Mouse (Mus musculus): Measurements from ENCODE around the gene Adamts17. TPM values are rescaled to one million over a fixed set of nuclear protein-coding genes. Genes with fewer than 3 reads are reported as not detected.
A peak's percentile ranks its signal among the peaks of the same experiment; 100 is the strongest.

Adamts17 gene
- total and polyA plus RNA-seq, 3 experiments = 0.33 to 0.42 TPM; not detected in 1

GRCm38 (mm10) chr7:66969199-66969598 lies 129.7 kb downstream of the Adamts17 start:
- H3K4me3 ChIP-seq (ENCODE audit: control insufficient read depth in 1 of 2, insufficient read depth in 1 of 2, low read depth in 2 of 2, low read length in 2 of 2) = no peak overlapping the region
- H3K27me3 ChIP-seq (ENCODE audit: control insufficient read depth in 1 of 2, insufficient read depth in 2 of 2, low read length in 2 of 2) = no peaks in the 10 kb centered on the region
- TF ChIP-seq GATA1 (IDR thresholded peaks at IDR 0.05; ENCODE audit: low read depth, low read length) (peak; percentile 52), EP300 (IDR thresholded peaks at IDR 0.05; ENCODE audit: low read depth in 1 of 2, low read length in 2 of 2) (peak in 1 of 2 experiments; percentile 17; a peak in 2 of 4 replicates), RCOR1 (IDR thresholded peaks at IDR 0.05; ENCODE audit: low read depth, low read length) (peak; percentile 53; the same call in 1 of the 2 replicates), SMC3 (IDR thresholded peaks at IDR 0.05; ENCODE audit: low read depth, low read length) (no peak), BHLHE40 (IDR thresholded peaks at IDR 0.05; ENCODE audit: borderline replicate concordance, low read depth, low read length) (peak; percentile 28; the same call in 1 of the 2 replicates)
- no peaks in the 10 kb centered on the region for H3K79me2 ChIP-seq (ENCODE audit: control insufficient read depth, insufficient read depth, low read length, poor library complexity)
- no peaks in the 10 kb centered on the region; a peak in 1 of 4 replicates for H3K36me3 ChIP-seq (ENCODE audit: control insufficient read depth in 1 of 2, insufficient read depth in 2 of 2, low read length in 2 of 2)
- H3K9me3 ChIP-seq (replicated peaks; ENCODE audit: insufficient read depth, low read length) = no peaks in the 10 kb centered on the region
- H3K4me1 ChIP-seq (ENCODE audit: control insufficient read depth in 1 of 2, insufficient read depth in 2 of 2, low read length in 2 of 2) = peaks cover 0 to 4% of the 10 kb centered on the region in 2 experiments; a peak in 2 of 4 replicates
- no peak overlapping the region; the same call in 1 of the 2 replicates for H3K27ac ChIP-seq (ENCODE audit: control insufficient read depth, low read depth, low read length)
- DNase-seq (ENCODE audit: low read depth, low spot score) = peak; percentile 31
- H3K9ac ChIP-seq (ENCODE audit: control insufficient read depth, low read depth, low read length, poor library complexity, severe bottlenecking) = no peak overlapping the region

GRCm38 (mm10) chr7:66970235-66970634 lies 130.7 kb downstream of the Adamts17 start:
- no peaks in the 10 kb centered on the region for H3K9me3 ChIP-seq (replicated peaks; ENCODE audit: insufficient read depth, low read length)
- H3K9ac ChIP-seq (ENCODE audit: control insufficient read depth, low read depth, low read length, poor library complexity, severe bottlenecking) = no peak overlapping the region
- H3K4me3 ChIP-seq (ENCODE audit: control insufficient read depth in 1 of 2, insufficient read depth in 1 of 2, low read depth in 2 of 2, low read length in 2 of 2) = no peak overlapping the region
- TF ChIP-seq ZKSCAN1 (IDR thresholded peaks at IDR 0.05; ENCODE audit: low read depth, low read length) (no peak), GATA1 (IDR thresholded peaks at IDR 0.05; ENCODE audit: low read depth, low read length) (no peak), ELF1 (IDR thresholded peaks at IDR 0.05; ENCODE audit: low read depth, low read length) (no peak), KAT2A (conservative IDR thresholded peaks at IDR 0.05; ENCODE audit: low read depth, low read length) (no peak), E2F4 (IDR thresholded peaks at IDR 0.05; ENCODE audit: borderline replicate concordance, low read depth, low read length) (no peak), USF2 (IDR thresholded peaks at IDR 0.05; ENCODE audit: borderline replicate concordance in 1 of 2, insufficient read depth in 1 of 2, low read depth in 1 of 2, low read length in 2 of 2) (no peak), ZMIZ1 (IDR thresholded peaks at IDR 0.05; ENCODE audit: low read depth, low read length) (no peak), CHD2 (IDR thresholded peaks at IDR 0.05; ENCODE audit: low read length) (no peak), ZC3H11A (IDR thresholded peaks at IDR 0.05; ENCODE audit: low read depth, low read length) (no peak)
- H3K36me3 ChIP-seq (ENCODE audit: control insufficient read depth in 1 of 2, insufficient read depth in 2 of 2, low read length in 2 of 2) = no peaks in the 10 kb centered on the region; a peak in 1 of 4 replicates
- no peaks in the 10 kb centered on the region for H3K27me3 ChIP-seq (ENCODE audit: control insufficient read depth in 1 of 2, insufficient read depth in 2 of 2, low read length in 2 of 2)
- no peaks in the 10 kb centered on the region for H3K79me2 ChIP-seq (ENCODE audit: control insufficient read depth, insufficient read depth, low read length, poor library complexity)
- peak; percentile 8 for DNase-seq (ENCODE audit: low read depth, low spot score)
- H3K4me1 ChIP-seq (ENCODE audit: control insufficient read depth in 1 of 2, insufficient read depth in 2 of 2, low read length in 2 of 2) = peaks cover 0 to 4% of the 10 kb centered on the region in 2 experiments; a peak in 2 of 4 replicates
- H3K27ac ChIP-seq (ENCODE audit: control insufficient read depth, low read depth, low read length) = no peak overlapping the region

GRCm38 (mm10) chr7:66970974-66971373 lies 131.4 kb downstream of the Adamts17 start:
- Histone ChIP-seq H3K36me3 (ENCODE audit: control insufficient read depth in 1 of 2, insufficient read depth in 2 of 2, low read length in 2 of 2) (no peaks in the 10 kb centered on the region; a peak in 1 of 4 replicates), H3K4me3 (ENCODE audit: control insufficient read depth in 1 of 2, insufficient read depth in 1 of 2, low read depth in 2 of 2, low read length in 2 of 2) (no peak overlapping the region), H3K27me3 (ENCODE audit: control insufficient read depth in 1 of 2, insufficient read depth in 2 of 2, low read length in 2 of 2) (no peaks in the 10 kb centered on the region), H3K4me1 (ENCODE audit: control insufficient read depth in 1 of 2, insufficient read depth in 2 of 2, low read length in 2 of 2) (peaks cover 0 to 4% of the 10 kb centered on the region in 2 experiments; a peak in 2 of 4 replicates), H3K9ac (ENCODE audit: control insufficient read depth, low read depth, low read length, poor library complexity, severe bottlenecking) (no peak overlapping the region), H3K9me3 (replicated peaks; ENCODE audit: insufficient read depth, low read length) (no peaks in the 10 kb centered on the region), H3K79me2 (ENCODE audit: control insufficient read depth, insufficient read depth, low read length, poor library complexity) (no peaks in the 10 kb centered on the region), H3K27ac (ENCODE audit: control insufficient read depth, low read depth, low read length) (no peak overlapping the region)
- DNase-seq (ENCODE audit: low read depth, low spot score) = no peak
- TF ChIP-seq ZKSCAN1 (IDR thresholded peaks at IDR 0.05; ENCODE audit: low read depth, low read length) (no peak), MYB (IDR thresholded peaks at IDR 0.05; ENCODE audit: low read depth, low read length) (no peak), SIN3A (IDR thresholded peaks at IDR 0.05; ENCODE audit: low read length) (no peak), EP300 (IDR thresholded peaks at IDR 0.05; ENCODE audit: low read depth in 1 of 2, low read length in 2 of 2) (no peak), USF2 (IDR thresholded peaks at IDR 0.05; ENCODE audit: borderline replicate concordance in 1 of 2, insufficient read depth in 1 of 2, low read depth in 1 of 2, low read length in 2 of 2) (no peak), MEF2A (IDR thresholded peaks at IDR 0.05; ENCODE audit: extremely low read depth, insufficient replicate concordance, low read depth, low read length, poor library complexity, severe bottlenecking) (no peak), UBTF (IDR thresholded peaks at IDR 0.05; ENCODE audit: borderline replicate concordance, insufficient read depth, low read depth, low read length) (no peak), MXI1 (IDR thresholded peaks at IDR 0.05; ENCODE audit: low read depth, low read length) (no peak), GATA1 (IDR thresholded peaks at IDR 0.05; ENCODE audit: low read depth, low read length) (no peak), MAX (IDR thresholded peaks at IDR 0.05; ENCODE audit: low read length) (no peak), USF1 (IDR thresholded peaks at IDR 0.05; ENCODE audit: low read depth, low read length) (no peak), JUND (IDR thresholded peaks at IDR 0.05; ENCODE audit: low read depth, low read length) (no peak), NRF1 (IDR thresholded peaks at IDR 0.05; ENCODE audit: insufficient read depth, low read depth, low read length, poor library complexity, severe bottlenecking) (no peak), MAZ (IDR thresholded peaks at IDR 0.05; ENCODE audit: low read depth, low read length) (no peak), E2F4 (IDR thresholded peaks at IDR 0.05; ENCODE audit: borderline replicate concordance, low read depth, low read length) (no peak)

All from MEL (cell line).